Mouse (Mus musculus) embryonic facial prominence, embryonic 11.5 days (tissue): Measurements from ENCODE around the gene Spag6. TPM values are rescaled to one million over a fixed set of nuclear protein-coding genes. Genes with fewer than 3 reads are reported as not detected.

Source experiments
- ATAC-seq: fragments of 200-750 bp; cut with Nextera tagmentation; replicated peaks from 2 replicates; pipeline ENCODE4 v1.8.0; 2017; ENCODE audit warnings: low read depth; ENCODE audit not compliant: insufficient number of reproducible peaks, low FRiP score, low TSS enrichment
- DNase-seq: peaks from one replicate; pipeline ENCODE4 v3.0.0-alpha.2; 2015; ENCODE audit warnings: low spot score
- H3K27ac ChIP-seq: fragments of 300-500 bp; sonication (generic); replicated peaks from 2 replicates; pipeline ENCODE4 v1.5.1; 2014; ENCODE audit warnings: mild to moderate bottlenecking, low read depth, low read length, control low read depth
- H3K27me3 ChIP-seq: fragments of 300-500 bp; sonication (generic); 2 replicates; pipeline ENCODE4 v1.6.1; 2014; ENCODE audit warnings: mild to moderate bottlenecking, low read length, moderate library complexity, mixed read lengths; ENCODE audit not compliant: control insufficient read depth, insufficient read depth
- H3K36me3 ChIP-seq: fragments of 300-500 bp; sonication (generic); replicated peaks from 2 replicates; pipeline ENCODE4 v1.6.1; 2014; ENCODE audit warnings: low read depth, mild to moderate bottlenecking, low read length, moderate library complexity, mixed read lengths; ENCODE audit not compliant: control insufficient read depth, insufficient read depth
- H3K4me1 ChIP-seq: fragments of 300-500 bp; sonication (generic); 2 replicates; pipeline ENCODE4 v1.6.1; 2014; ENCODE audit warnings: low read length, mixed read lengths; ENCODE audit not compliant: control insufficient read depth, insufficient read depth
- H3K4me2 ChIP-seq: fragments of 300-500 bp; sonication (generic); 2 replicates; pipeline ENCODE4 v1.6.1; 2014; ENCODE audit warnings: low read depth, mild to moderate bottlenecking, control low read depth, low read length, moderate library complexity
- H3K4me3 ChIP-seq: fragments of 300-500 bp; sonication (generic); 2 replicates; pipeline ENCODE4 v1.5.1; 2014; ENCODE audit warnings: low read depth, low read length, control low read depth
- H3K9ac ChIP-seq: fragments of 300-500 bp; sonication (generic); replicated peaks from 2 replicates; pipeline ENCODE4 v1.6.1; 2014; ENCODE audit warnings: mild to moderate bottlenecking, control low read depth, low read length
- H3K9me3 ChIP-seq: fragments of 300-500 bp; sonication (generic); replicated peaks from 2 replicates; pipeline ENCODE4 v1.6.1; 2016; ENCODE audit warnings: mild to moderate bottlenecking, low read length, inconsistent platforms, mixed read lengths; ENCODE audit not compliant: control insufficient read depth
- WGBS: fragments of 180-500 bp; shearing (Covaris S2); extraction: QIAGEN DNeasy Blood & Tissue Kit; methylation state at CpG from one replicate; pipeline ENCODE4 v1.1.7; 2014; 5-methylcytosine and 5-hydroxymethylcytosine counted together
- polyA plus RNA-seq: library from polyadenylated mRNA; unstranded; fragments of >200 nt; fragmentation: Nextera tagmentation; extraction: Ambion mirVana; gene quantifications from 2 replicates; pipeline ENCODE4 v1.2.1, GENCODE M21; 2014

Gene Spag6
- polyA plus RNA-seq, 1 experiment from 2014 or later = 0.38 TPM

DNA sequence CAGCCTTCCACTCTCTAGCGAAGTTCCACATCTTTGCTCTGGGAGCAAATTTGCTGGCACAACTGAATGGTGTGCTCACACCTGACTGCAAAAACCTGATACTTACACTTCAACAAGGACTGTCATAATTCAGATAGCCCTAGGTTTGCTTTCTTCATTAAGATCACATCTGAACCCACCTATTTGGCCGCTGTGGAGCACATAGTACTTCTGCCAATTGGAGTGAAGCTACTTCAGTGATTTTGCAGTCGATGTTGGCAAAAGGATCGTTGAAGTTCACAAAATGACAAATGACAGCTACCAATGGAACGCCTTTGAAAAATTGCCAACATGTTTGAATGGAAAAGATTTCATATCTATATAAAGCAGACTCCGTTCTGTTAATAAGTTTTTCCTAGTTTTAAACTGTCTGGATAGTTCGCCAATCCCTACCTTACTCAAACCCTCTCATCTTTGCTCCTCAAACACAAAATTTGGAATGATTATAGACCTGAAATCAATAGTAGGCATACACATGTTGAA, 1.9 kb downstream of the Spag6 start:
- 4% methylated on average over 7 of the region's 7 CpGs for WGBS
- H3K9me3 ChIP-seq = no peaks in the 10 kb centered on the region
- peaks cover 3% of the 10 kb centered on the region; the same call in 1 of the 2 replicates for H3K4me1 ChIP-seq
- H3K27ac ChIP-seq = no peak overlapping the region
- H3K4me2 ChIP-seq = no peak overlapping the region
- H3K27me3 ChIP-seq = peaks cover 27% of the 10 kb centered on the region
- DNase-seq (no peak), ATAC-seq (no peak)
- H3K4me3 ChIP-seq = no peak overlapping the region
- no peaks in the 10 kb centered on the region for H3K36me3 ChIP-seq
- no peak overlapping the region for H3K9ac ChIP-seq

DNA sequence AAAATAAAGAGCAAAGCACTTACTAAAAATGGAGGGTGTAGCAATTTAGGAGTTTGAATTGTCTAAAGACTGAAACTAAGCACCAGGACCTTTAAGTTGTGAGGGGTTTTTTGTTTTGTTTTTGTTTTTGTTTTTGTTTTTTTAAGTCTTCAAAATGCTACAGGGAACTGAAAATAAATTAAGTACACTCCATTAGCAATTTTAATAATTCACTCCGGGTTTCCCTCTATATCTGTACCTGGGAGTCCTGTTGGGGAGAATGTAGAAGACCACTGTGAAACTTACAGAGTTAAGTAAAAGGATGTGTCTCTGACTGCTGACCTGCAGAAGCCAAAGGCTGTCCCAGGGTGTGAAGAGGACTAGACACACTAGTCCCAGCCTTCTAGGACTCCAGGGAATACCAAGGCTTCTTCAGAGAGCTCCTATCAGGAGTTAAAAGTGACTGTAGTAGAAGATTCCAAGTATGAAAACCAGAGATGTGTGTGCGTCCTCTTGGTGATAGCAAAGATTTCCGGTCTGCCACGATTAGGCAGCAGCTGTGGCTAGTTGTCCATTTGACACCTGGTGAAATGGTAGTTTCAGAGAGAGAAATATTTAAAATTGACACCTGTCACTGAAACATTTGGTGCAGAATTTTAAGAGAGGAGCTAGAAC, 3.9 kb downstream of the Spag6 start:
- 3% methylated on average over 4 of the region's 4 CpGs for WGBS

GRCm38 (mm10) chr2:18698663-18699385, 5.0 kb downstream of the Spag6 start:
- Histone ChIP-seq H3K9ac (no peak overlapping the region), H3K9me3 (no peaks in the 10 kb centered on the region), H3K4me3 (no peak overlapping the region), H3K27me3 (peaks cover 22% of the 10 kb centered on the region), H3K27ac (no peak overlapping the region), H3K4me1 (peaks cover 3% of the 10 kb centered on the region; the same call in 1 of the 2 replicates), H3K36me3 (no peaks in the 10 kb centered on the region), H3K4me2 (no peak overlapping the region)
- DNase-seq (peak; percentile 30), ATAC-seq (peak; percentile 37; the same call in 1 of the 2 replicates)
- WGBS = under 1% methylated on average over 56 of the region's 56 CpGs

More for the DNA sequence above, 3.9 kb downstream of the Spag6 start:
- DNase-seq (no peak), ATAC-seq (no peak)
- no peak overlapping the region for H3K9ac ChIP-seq
- H3K4me1 ChIP-seq = peaks cover 3% of the 10 kb centered on the region; the same call in 1 of the 2 replicates
- H3K9me3 ChIP-seq = no peaks in the 10 kb centered on the region
- no peak overlapping the region for H3K4me2 ChIP-seq
- H3K4me3 ChIP-seq = no peak overlapping the region
- no peak overlapping the region for H3K27ac ChIP-seq
- H3K36me3 ChIP-seq = no peaks in the 10 kb centered on the region
- peaks cover 22% of the 10 kb centered on the region for H3K27me3 ChIP-seq

DNA sequence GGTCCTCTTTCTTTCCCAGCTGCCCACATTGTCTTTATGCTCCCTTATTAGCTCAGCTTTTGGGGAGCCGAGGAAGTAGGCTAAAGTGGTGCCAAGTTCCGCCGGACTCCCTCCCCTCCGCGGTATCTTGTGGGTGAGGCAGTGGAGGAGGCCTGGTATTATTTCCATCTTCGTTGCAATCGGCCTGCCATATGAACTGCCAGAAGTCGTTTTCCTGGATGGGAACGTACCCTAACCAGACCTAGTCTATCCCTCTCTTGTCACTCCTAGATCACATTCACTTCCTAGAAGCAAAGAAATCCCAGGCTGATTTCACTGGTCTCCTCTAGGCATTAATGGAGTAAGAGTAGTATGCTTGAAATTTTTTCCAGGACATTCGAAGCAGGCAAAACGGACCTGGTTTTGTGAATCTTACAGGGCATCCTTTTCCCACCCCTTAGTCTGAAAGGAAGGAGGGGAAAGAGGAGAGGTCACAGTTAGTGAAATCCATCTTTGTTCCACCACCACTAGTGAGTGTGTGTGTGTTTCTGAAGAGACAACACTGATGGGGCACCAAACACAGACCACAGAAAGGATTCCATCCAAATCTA, 5.7 kb downstream of the Spag6 start:
- ATAC-seq (no peak), DNase-seq (no peak)
- H3K27me3 ChIP-seq = peaks cover 22% of the 10 kb centered on the region
- no peak overlapping the region for H3K9ac ChIP-seq
- no peaks in the 10 kb centered on the region for H3K9me3 ChIP-seq
- peaks cover 3% of the 10 kb centered on the region; the same call in 1 of the 2 replicates for H3K4me1 ChIP-seq
- no peaks in the 10 kb centered on the region for H3K36me3 ChIP-seq
- no peak overlapping the region for H3K4me3 ChIP-seq
- no peak overlapping the region for H3K4me2 ChIP-seq
- no peak overlapping the region for H3K27ac ChIP-seq
- under 1% methylated on average over 11 of the region's 11 CpGs for WGBS

- H3K4me3 ChIP-seq = no peak overlapping the region
- no peak overlapping the region for H3K9ac ChIP-seq
- no peaks in the 10 kb centered on the region for H3K4me1 ChIP-seq
- H3K27ac ChIP-seq = no peak overlapping the region
- no peak overlapping the region for H3K4me2 ChIP-seq
- DNase-seq (no peak), ATAC-seq (no peak)
- no peaks in the 10 kb centered on the region for H3K9me3 ChIP-seq
- 73% methylated on average over 3 of the region's 3 CpGs for WGBS
- H3K27me3 ChIP-seq = no peaks in the 10 kb centered on the region
- no peaks in the 10 kb centered on the region for H3K36me3 ChIP-seq
These were observed 16.5 kb downstream of the Spag6 start for GRCm38 (mm10) chr2:18710356-18710755.

GRCm38 (mm10) chr2:18713071-18713470, 19.2 kb downstream of the Spag6 start:
- 77% methylated on average over 2 of the region's 2 CpGs for WGBS

DNA sequence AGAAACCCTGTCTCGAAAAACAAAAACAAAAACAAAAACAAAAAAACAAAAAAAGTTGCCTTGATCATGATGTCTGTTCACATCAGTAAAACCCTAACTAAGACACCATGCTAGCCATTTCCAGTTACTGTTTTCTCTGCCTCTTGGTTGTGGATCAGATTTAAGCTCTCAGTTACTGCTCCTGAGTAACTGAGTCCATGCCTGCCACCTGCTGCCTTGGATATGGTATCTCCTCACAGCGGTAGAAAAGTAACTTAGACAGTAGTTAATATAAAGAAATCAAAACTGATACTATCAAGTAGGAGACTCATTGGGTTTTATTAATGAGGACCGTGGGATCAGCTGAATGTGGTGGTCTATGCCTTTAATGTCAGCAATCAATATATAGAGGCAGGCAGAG, 20.5 kb downstream of the Spag6 start:
- Histone ChIP-seq H3K27me3 (no peaks in the 10 kb centered on the region), H3K4me1 (no peaks in the 10 kb centered on the region), H3K4me2 (no peak overlapping the region), H3K9ac (no peak overlapping the region), H3K4me3 (no peak overlapping the region), H3K9me3 (no peaks in the 10 kb centered on the region), H3K36me3 (no peaks in the 10 kb centered on the region), H3K27ac (no peak overlapping the region)
- DNase-seq = no peak
- no peak for ATAC-seq
- WGBS = 75% methylated on average over 3 of the region's 3 CpGs

More at GRCm38 (mm10) chr2:18713071-18713470, 19.2 kb downstream of the Spag6 start:
- ATAC-seq (no peak), DNase-seq (no peak)
- H3K36me3 ChIP-seq = no peaks in the 10 kb centered on the region
- no peaks in the 10 kb centered on the region for H3K4me1 ChIP-seq
- H3K4me2 ChIP-seq = no peak overlapping the region
- no peaks in the 10 kb centered on the region for H3K9me3 ChIP-seq
- no peak overlapping the region for H3K4me3 ChIP-seq
- H3K9ac ChIP-seq = no peak overlapping the region
- H3K27ac ChIP-seq = no peak overlapping the region
- no peaks in the 10 kb centered on the region for H3K27me3 ChIP-seq

GRCm38 (mm10) chr2:18718521-18718920, 24.7 kb downstream of the Spag6 start:
- DNase-seq (no peak), ATAC-seq (no peak)
- Histone ChIP-seq H3K4me2 (no peak overlapping the region), H3K27ac (no peak overlapping the region), H3K9ac (no peak overlapping the region), H3K4me3 (no peak overlapping the region), H3K9me3 (no peaks in the 10 kb centered on the region), H3K27me3 (no peaks in the 10 kb centered on the region), H3K4me1 (no peaks in the 10 kb centered on the region), H3K36me3 (no peaks in the 10 kb centered on the region)
- 86% methylated on average over 4 of the region's 4 CpGs for WGBS
